Mouse (Mus musculus) cerebellum, postnatal 14 days (tissue): ENCODE data around the gene Rab3b.
A peak's percentile ranks its signal among the peaks of the same experiment; 100 is the strongest.

ENCODE experiments used
- DNase-seq, 2 experiments: peaks; one replicate each; pipeline ENCODE4 v3.0.0; 2021; ENCODE audit warnings: mixed read lengths in 2 of 2

The Rab3b gene

DNA sequence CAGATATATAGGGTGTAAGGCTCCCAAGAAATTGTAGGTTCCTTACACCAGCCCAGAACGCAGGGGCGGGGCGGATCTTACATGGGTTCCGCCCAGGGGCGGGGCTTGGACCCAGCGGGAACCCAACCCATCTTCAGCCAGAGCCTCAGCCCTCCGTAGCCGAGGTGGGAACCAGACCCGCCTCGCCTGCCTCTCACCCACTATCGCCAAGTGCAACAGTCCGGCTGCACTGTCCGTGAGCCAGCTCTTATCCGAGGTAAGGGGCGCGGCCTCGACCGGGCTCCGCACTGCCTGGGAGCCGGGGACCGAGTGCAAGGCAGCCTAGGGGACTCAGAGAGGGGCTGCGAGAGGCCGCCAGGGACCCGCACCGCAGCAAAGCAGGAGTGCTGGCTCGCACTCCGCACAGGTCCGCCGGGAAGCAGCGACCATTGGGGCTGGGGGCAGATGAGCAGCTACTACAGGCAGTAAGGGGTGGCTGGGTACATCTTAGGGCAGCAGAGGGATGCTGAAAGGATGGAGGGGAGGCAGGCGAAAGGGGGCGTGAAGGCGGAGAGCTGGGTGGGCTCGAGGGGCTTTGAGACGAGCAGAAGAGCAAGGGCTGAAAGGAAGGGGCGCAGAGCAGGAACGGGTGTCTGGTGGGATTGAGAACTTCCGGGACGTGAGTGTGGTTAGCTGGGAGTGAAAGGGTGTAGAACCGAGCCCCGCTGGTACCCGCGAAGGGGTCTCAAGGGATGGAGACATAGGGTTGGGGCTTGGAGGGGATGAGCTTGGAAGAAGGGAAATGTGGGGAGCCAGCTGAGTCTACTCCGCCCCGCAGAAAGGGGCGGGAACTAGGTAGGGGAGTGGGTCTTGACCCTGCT, at the start of gene Rab3b:
TSS of gene Rab3b (plus strand) at position 101 of the 860 bp plus-strand sequence.
- DNase-seq, result peak; percentile 54 to 67

GRCm38 (mm10) chr4:108830698-108831097, 48.2 kb upstream of the Rab3b start:
- no peak for DNase-seq

- peak; percentile 93 for DNase-seq
Measured at GRCm38 (mm10) chr4:108832916-108833827, 45.7 kb upstream of the Rab3b start, which contains the start of gene Btf3l4. Gene Btf3l4, minus strand, starts transcription at chr4:108833614.

DNA sequence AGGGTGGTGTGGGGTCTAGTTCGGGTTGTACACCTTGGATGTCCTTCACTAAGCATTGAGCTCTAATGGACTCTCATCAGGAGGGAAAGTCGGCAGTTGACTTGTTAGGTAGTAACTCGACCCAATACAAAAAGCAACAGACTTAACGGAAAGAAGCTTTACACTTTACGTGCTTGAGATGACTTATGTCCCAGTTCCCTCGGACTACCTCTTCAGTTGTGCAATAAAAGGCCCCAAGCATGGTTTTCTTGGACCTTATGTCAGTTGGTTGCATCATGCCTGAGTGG, 45.1 kb upstream of the Rab3b start:
- DNase-seq, result no peak

DNA sequence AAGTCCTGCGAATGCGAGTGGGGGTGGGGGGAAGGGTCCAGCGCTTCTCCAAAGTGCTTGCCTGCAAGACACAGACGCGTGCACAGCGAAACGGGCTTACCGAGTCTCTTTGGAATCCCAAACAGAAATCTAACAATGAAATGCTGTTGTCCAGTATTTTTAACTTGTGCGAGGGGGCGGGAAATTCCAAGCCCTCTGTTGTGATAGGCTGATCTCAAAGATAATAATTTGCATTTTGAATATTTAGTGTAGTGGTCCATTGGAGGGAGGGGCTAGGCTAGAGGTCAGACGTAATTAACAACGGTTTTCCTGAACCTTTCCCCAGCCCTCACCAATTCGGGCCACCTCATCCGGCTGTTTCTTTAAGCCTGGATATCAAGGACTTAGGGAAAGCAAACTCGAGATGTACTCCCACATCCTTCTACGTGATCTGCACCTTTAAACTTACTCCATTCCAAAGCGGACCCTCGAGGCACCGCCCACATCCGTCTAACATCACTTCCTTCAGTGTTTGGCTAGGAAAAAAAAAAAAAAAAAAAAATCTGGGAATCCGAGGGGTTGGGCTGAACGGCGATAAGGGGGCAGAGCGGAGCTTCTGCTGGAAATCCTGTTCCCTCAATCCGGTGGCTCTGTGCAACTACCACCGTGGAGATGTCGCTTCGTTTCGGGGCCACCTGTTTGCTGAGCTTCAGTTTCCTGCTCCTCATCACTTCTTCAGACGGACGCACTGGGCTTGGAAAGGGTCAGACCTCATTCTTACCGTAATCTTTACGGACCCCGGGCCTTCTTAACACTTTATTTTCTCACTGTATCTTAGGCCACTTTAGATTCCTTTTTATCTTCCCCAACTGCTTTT, 44.5 kb upstream of the Rab3b start, which contains the start of gene Txndc12:
TSS of gene Txndc12 (plus strand) at position 487 of the 856 bp plus-strand sequence.
- DNase-seq, result peak; percentile 85 to 86

GRCm38 (mm10) chr4:108834971-108835311, 43.9 kb upstream of the Rab3b start:
- DNase-seq, result peak; percentile 34 to 47

GRCm38 (mm10) chr4:108835496-108835895, 43.4 kb upstream of the Rab3b start:
- no peak for DNase-seq

GRCm38 (mm10) chr4:108838031-108838430, 40.8 kb upstream of the Rab3b start:
- no peak for DNase-seq

GRCm38 (mm10) chr4:108841920-108842578, 36.8 kb upstream of the Rab3b start:
- peak in 1 of 2 experiments; percentile 10 for DNase-seq

DNA sequence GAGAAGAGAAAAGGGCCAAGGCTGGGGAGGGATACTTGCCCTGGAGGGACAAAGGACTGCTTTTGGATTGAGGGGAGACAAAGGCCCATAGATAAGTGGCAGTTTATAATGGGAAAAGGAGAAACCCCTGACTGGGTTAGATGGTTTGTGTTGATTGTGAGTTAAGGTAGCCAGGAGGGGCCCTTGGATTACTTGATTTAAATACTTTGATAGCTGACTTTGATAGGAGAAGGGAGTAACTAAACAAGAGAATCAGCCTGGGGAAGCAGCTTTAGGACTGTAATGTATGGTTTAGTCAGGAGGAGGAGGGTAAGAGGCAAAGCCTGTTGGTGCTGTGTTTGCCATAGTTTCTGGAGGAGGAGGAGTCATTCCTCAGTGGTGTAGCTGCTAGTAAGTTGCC, 35.5 kb upstream of the Rab3b start:
- DNase-seq, result no peak

DNA sequence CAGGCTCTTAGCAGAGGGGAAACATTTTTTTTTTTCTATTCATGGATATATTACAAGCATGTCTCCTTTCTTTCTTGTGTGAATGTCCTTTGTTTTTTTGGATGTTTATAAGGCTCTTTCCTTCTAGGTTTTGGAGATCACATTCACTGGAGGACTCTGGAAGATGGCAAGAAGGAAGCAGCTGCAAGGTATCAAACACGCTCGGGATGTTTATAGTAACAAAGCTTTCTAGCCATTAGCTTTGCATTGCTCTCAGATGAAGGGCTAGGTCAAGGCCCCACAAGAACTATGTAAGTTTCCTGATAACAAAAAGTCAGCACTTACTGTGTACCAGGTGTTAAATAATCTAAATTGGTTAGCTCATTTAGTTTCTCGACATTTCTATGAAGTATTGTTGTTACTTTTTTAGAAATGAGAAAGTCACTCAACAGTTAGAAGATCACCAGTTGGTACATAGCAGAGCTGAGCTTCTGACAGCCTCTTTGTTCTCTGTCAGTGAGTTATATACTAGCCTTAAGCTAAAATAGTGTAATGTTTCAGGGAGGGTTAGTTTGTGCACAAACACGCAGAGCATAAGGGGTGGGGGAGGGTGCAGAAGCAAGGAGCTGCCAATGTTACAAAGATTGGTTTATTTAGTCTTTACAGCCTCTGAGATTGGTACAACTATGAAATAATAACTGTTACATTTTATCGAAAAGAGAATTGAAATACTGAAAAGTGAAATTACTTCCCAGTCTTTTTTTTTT, 32.9 kb upstream of the Rab3b start:
- DNase-seq, result no peak

GRCm38 (mm10) chr4:108847715-108848504, 31.0 kb upstream of the Rab3b start, which contains the start of gene Kti12:
Gene Kti12, plus strand, starts transcription at chr4:108847785.
- DNase-seq, result peak; percentile 83 to 86

GRCm38 (mm10) chr4:108848505-108848848, 30.4 kb upstream of the Rab3b start, which contains the start of gene A730015C16Rik:
Gene A730015C16Rik, minus strand, starts transcription at chr4:108848619.
- peak; percentile 44 to 47 for DNase-seq

DNA sequence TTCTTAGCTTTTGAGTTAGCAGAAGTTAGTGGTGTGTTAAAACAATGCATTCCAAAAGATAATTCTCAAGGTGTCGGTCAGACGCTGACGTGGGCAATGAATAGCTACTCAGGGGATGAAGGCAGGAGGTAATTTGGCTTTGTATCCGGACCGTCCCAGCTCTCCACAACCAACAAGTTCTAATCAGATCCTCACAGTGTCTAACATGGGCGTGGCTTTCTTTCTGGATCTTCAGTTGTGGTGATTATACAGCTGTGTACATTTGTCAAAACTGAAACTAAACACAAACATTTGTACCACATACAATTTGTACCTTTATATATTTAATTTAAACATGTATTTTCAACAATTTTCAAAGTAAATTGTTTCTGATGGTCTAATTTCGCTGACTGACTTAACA, 12.1 kb upstream of the Rab3b start:
- no peak for DNase-seq

- peak; percentile 97 for DNase-seq
Measured at GRCm38 (mm10) chr4:108869730-108870374, 9.0 kb upstream of the Rab3b start.

DNA sequence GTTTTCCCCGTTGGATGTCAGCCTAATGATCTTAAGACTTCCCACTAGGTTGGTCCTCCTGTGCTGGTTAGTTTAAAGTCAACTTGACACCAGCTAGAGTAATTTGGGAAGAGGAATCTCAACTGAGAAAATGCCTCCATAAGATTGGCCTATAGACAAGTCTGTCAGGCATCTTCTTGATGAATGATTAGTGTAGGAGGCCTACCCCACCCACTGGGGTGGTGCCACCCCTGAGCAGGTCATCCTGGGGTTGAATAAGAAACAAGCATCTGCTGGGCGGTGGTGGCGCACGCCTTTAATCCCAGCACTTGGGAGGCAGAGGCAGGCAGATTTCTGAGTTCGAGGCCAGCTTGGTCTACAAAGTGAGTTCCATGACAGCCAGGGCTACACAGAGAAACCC, 5.1 kb upstream of the Rab3b start:
- no peak for DNase-seq

DNA sequence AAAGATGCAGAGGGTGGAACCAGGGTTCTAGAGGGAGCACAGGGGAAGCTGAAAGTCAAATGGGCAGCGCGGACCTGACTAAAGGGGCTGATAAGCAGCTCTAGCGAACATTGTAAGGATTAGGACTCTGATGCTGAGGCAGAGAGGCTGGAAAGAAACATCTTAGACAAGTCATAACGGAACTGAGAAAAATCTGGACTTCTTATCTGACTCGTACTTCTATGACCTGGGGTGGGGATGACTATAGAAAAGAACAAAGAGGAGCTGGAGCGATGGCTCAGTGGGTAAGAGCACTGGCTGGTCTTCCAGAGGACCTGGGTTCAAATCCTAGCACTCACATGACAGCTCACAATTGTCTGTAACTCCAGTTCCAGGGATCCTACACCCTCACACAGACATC, 962 bp upstream of the Rab3b start:
- no peak for DNase-seq

DNA sequence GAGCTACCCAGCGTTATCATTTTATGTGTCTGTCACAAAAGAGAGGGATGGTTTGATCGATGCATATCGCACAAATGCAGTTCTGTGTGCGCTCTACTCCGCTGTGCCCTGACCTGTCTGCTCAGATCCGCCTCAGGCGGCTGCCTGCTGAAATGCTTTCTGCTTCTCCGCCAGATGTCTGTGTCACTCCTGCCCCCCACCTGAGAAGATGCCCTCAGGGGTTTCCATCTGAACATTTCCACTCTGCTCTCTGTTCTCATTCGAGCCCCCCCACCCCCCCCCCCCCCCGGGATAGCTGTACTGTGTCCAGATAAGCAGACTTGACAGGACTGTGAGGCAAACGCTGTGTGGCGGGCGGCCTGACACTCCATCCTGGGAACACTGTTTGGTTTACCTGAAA, 5.0 kb downstream of the Rab3b start:
- peak in 1 of 2 experiments; percentile 21 for DNase-seq

DNA sequence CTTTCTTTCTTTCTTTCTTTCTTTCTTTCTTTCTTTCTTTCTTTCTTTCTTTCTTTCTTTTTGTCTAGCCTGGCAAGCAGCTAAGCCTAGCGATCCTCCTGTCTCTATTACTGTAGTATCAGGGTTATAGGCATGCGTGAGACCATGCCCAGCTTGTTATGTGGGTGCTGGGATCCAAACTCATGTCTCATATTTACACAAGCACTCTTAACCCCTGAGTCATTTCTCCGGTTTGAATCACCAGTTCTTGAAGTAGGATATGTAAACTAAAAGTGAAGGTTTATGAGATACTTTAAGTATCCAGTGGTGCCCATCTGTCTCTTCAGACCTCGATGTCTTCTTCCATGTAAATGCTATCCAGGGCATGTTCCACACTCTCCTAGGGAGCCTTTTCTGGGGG, 8.6 kb downstream of the Rab3b start:
- no peak for DNase-seq

- DNase-seq, result peak; percentile 9 to 11
Measured at GRCm38 (mm10) chr4:108890876-108891275, 12.0 kb downstream of the Rab3b start.
